Mouse (Mus musculus) kidney, postnatal 0 days (tissue): ENCODE measurements around the gene Coro1c. TPM values are rescaled to one million over a fixed set of nuclear protein-coding genes. Genes with fewer than 3 reads are reported as not detected.

Experiments
- ATAC-seq: fragments of 200-750 bp; cut with Nextera tagmentation; replicated peaks from 2 replicates; pipeline ENCODE4 v1.8.0; 2017; ENCODE audit warnings: low read depth, moderate number of reproducible peaks, moderate TSS enrichment, moderate library complexity; ENCODE audit not compliant: low FRiP score
- DNase-seq: peaks from one replicate; pipeline ENCODE4 v3.0.0-alpha.2; 2016; ENCODE audit warnings: low spot score
- H3K27ac ChIP-seq: fragments of 300-500 bp; sonication (generic); 2 replicates; pipeline ENCODE4 v1.5.1; 2014; ENCODE audit warnings: mild to moderate bottlenecking
- H3K27me3 ChIP-seq: fragments of 300-500 bp; sonication (generic); 2 replicates; pipeline ENCODE4 v1.6.1; 2014; ENCODE audit warnings: low read length, mixed read lengths; ENCODE audit not compliant: insufficient read depth
- H3K36me3 ChIP-seq: fragments of 300-500 bp; sonication (generic); 2 replicates; pipeline ENCODE4 v1.6.1; 2014; ENCODE audit warnings: low read length, mixed read lengths; ENCODE audit not compliant: insufficient read depth
- H3K4me1 ChIP-seq: fragments of 300-500 bp; sonication (generic); replicated peaks from 2 replicates; pipeline ENCODE4 v1.6.1; 2014; ENCODE audit warnings: antibody characterized with exemption, low read length, mixed read lengths; ENCODE audit not compliant: insufficient read depth
- H3K4me2 ChIP-seq: fragments of 300-500 bp; sonication (generic); 2 replicates; pipeline ENCODE4 v1.6.1; 2014; ENCODE audit warnings: mild to moderate bottlenecking, low read length, moderate library complexity, mixed read lengths
- H3K4me3 ChIP-seq: fragments of 300-500 bp; sonication (generic); replicated peaks from 2 replicates; pipeline ENCODE4 v1.5.1; 2014; ENCODE audit warnings: low read depth, low read length
- H3K9ac ChIP-seq: fragments of 300-500 bp; sonication (generic); 2 replicates; pipeline ENCODE4 v1.6.1; 2014; ENCODE audit warnings: low read depth, low read length
- H3K9me3 ChIP-seq: fragments of 300-500 bp; sonication (generic); replicated peaks from 2 replicates; pipeline ENCODE4 v1.6.1; 2016; ENCODE audit warnings: low read length, inconsistent platforms, mixed read lengths
- CTCF ChIP-seq: IDR thresholded peaks from 2 replicates; pipeline ENCODE4 v1.5.1; 2016; ENCODE audit warnings: antibody characterized with exemption, low read depth, mild to moderate bottlenecking, moderate library complexity
- WGBS: fragments of 180-500 bp; shearing (Covaris S2); extraction: QIAGEN DNeasy Blood & Tissue Kit; methylation state at CpG from one replicate; pipeline ENCODE4 v1.1.7; 2014; 5-methylcytosine and 5-hydroxymethylcytosine counted together
- polyA plus RNA-seq: library from polyadenylated mRNA; unstranded; fragments of >200 nt; fragmentation: Nextera tagmentation; extraction: Ambion mirVana; gene quantifications from 2 replicates; pipeline ENCODE4 v1.2.1, GENCODE M21; 2015

Gene Coro1c
- polyA plus RNA-seq, 1 experiment from 2014 or later: 69.5 TPM

DNA sequence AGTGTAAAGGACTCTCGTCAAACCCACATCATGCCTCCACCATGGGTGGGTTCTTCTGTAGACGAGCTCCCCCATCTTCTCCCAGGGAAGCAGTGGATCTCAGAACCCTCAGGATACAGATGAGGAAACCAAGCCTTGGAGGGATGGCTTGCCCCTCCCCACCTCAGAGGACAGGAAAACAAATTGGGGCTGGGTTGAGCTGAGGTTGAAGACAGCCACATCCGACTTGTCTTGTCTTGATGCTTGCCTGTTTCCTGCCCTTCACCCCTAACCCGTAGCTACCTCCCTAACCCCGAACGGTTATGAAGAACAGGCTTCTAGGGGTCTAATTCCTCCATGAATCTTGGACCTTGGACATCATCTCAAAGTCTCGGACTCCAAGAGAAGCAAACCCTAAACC, 83.0 kb downstream of the Coro1c start:
- no peak overlapping the region for H3K9ac ChIP-seq
- H3K27ac ChIP-seq: no peak overlapping the region
- H3K4me3 ChIP-seq: no peak overlapping the region
- no peak for DNase-seq
- no peak for ATAC-seq
- no peaks in the 10 kb centered on the region for H3K36me3 ChIP-seq
- no peak overlapping the region for H3K4me2 ChIP-seq
- no peak for TF ChIP-seq CTCF
- H3K27me3 ChIP-seq: no peaks in the 10 kb centered on the region
- no peaks in the 10 kb centered on the region for H3K4me1 ChIP-seq
- H3K9me3 ChIP-seq: no peaks in the 10 kb centered on the region
- 78% methylated on average over 7 of the region's 7 CpGs for WGBS

DNA sequence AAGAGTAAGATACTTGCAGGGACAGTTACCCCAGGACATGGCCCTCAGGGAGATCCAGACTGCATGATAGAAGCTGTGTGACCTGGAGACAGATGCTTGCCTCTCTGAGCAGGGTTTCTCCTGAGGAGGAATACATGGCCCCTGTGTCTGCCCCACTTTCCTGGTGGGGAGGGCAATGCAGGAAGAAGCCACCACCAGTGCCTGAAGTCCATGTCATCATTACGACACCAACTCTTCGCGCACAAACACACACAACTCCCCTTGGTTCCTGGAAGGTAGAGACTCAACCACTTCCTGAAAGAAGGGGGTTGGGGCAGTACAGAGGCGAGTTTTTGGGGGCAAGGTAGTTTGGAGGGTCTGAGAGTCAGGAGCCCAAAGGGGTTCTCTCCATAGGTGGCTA, 84.3 kb downstream of the Coro1c start:
- Histone ChIP-seq H3K27ac (no peak overlapping the region), H3K9ac (no peak overlapping the region), H3K36me3 (no peaks in the 10 kb centered on the region), H3K27me3 (no peaks in the 10 kb centered on the region), H3K9me3 (no peaks in the 10 kb centered on the region), H3K4me2 (no peak overlapping the region), H3K4me3 (no peak overlapping the region), H3K4me1 (no peaks in the 10 kb centered on the region)
- WGBS: 87% methylated on average over 4 of the region's 4 CpGs
- no peak for TF ChIP-seq CTCF
- ATAC-seq: no peak
- DNase-seq: no peak

DNA sequence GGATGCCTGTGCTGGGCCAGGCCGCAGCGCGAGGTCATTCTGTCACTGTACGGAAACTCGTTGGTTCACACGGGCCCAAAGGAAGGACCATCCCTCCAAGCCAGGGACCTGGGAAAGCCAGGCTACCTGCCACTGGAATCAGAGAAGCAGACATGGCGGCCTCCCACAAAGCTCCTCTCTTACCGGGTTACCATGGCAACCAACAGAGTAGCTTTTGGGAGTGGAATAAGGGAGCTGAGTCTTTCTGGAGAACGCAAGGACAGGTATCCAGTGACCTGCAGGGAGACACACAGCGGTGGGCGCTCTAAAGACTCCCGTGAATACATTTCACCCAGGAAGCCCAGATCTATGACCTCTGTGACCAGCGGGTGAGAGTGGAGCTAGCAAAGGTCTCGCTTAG, 90.0 kb downstream of the Coro1c start:
- Histone ChIP-seq H3K9me3 (no peaks in the 10 kb centered on the region), H3K4me3 (no peak overlapping the region), H3K4me1 (no peaks in the 10 kb centered on the region), H3K27me3 (0 out of 2 replicates have a peak, but pooled peaks cover 3% of the 10 kb centered on the region), H3K9ac (no peak overlapping the region), H3K27ac (no peak overlapping the region), H3K4me2 (no peak overlapping the region), H3K36me3 (no peaks in the 10 kb centered on the region)
- no peak for DNase-seq
- no peak for TF ChIP-seq CTCF
- 52% methylated on average over 14 of the region's 14 CpGs for WGBS
- ATAC-seq: no peak

DNA sequence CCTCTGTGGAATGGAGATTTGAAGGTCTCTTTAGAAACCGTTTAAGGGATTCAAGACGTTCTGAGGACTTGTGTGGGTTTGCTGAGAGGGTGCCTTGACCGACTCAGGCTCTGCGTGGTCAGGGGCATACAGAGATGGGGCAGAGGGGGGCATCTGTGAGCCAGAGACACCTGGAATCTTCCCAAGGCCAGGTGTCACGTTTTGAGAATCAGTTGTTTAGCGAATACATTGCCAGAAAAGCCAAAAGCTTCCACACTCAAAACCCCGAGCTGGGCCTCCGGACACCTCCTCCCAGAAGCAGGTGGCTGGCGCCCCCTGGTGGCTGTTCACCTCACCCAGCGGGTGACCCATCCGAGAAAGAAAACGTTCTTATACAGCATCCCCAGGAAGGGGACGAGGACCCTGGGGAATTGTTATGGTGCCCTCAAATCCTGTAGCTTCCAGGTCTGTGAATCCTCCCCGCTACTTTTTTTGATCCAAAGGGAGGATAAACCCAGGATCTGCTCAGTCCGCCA, 92.9 kb downstream of the Coro1c start:
- WGBS: 11% methylated on average over 14 of the region's 15 CpGs
- no peak overlapping the region for H3K4me3 ChIP-seq
- H3K4me2 ChIP-seq: no peak overlapping the region

DNA sequence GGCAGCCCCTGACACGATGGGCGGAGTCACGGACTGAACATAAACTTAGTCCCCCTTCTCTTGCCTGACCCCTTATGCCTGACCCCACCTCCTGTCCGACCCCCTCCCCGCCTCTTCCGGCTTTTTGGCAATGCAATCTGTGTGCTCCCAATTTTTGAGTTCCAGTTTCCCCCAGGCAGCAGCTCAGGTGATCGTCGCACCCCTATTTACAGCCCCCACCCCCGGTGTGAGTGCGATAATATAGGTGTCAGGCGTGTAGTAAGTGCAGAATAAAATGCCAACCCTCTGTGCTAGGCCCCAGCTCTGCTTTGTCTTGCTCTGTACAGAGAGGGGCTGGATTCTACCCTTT, 93.5 kb downstream of the Coro1c start:
- no peak overlapping the region for H3K27ac ChIP-seq
- no peak overlapping the region for H3K4me3 ChIP-seq
- H3K9me3 ChIP-seq: no peaks in the 10 kb centered on the region
- ATAC-seq: no peak
- H3K27me3 ChIP-seq: 0 out of 2 replicates have a peak, but pooled peaks cover 3% of the 10 kb centered on the region
- no peaks in the 10 kb centered on the region for H3K4me1 ChIP-seq
- no peak overlapping the region for H3K4me2 ChIP-seq
- no peaks in the 10 kb centered on the region for H3K36me3 ChIP-seq
- 53% methylated on average over 11 of the region's 11 CpGs for WGBS
- no peak overlapping the region for H3K9ac ChIP-seq
- DNase-seq: no peak
- TF ChIP-seq CTCF: no peak

More for the DNA sequence above, 92.9 kb downstream of the Coro1c start:
- ATAC-seq (no peak), DNase-seq (peak; percentile 88)
- Histone ChIP-seq H3K27ac (no peak overlapping the region), H3K4me1 (no peaks in the 10 kb centered on the region), H3K27me3 (0 out of 2 replicates have a peak, but pooled peaks cover 3% of the 10 kb centered on the region), H3K36me3 (no peaks in the 10 kb centered on the region), H3K9ac (no peak overlapping the region), H3K9me3 (no peaks in the 10 kb centered on the region)
- TF ChIP-seq CTCF: peak; percentile 92

DNA sequence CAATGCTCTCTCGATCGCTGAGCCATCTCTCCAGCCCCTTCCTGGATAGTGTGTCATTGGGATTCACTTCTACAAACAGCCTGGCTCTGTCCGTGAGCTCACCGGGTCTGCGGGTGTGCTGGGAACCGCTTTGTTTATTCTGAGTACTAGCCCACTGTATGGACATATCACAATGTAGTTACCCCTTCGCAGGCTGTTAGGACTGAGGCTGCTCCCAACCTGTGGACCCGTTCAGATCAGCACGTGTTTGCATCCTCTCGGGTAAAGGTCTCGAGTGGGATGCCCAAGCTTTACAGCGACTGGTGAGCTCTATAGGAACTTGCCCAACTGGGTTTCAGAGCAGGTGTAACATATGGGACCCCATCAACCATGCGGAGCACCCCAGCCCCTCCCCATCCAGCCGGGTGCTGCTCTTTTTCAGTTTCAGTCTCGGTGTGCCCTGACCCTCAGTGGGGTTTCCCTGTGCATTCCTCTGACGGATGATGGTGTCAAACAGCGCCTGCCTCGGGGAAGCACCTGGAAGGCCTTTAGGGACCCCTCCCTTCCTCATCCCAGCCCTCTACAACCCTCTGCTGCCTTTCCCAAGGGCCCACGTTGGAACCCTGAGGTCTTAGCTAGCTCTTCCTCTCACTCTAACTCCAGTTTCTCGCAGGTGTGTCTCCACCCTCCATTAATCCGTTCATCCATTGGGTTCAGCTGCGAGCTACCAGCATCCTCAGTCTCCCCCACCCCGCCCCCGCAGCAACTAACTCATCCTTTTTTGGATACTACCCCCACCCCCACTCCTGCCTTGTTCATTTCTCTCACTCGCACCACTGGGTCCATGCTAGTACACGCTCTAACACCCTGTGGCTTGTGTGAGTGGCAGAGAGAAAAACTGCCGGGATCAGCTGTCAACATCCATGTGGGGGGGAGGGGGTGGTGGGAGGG, 94.2 kb downstream of the Coro1c start:
- no peaks in the 10 kb centered on the region for H3K36me3 ChIP-seq
- ATAC-seq (no peak), DNase-seq (no peak)
- H3K4me3 ChIP-seq: no peak overlapping the region
- H3K27me3 ChIP-seq: 0 out of 2 replicates have a peak, but pooled peaks cover 3% of the 10 kb centered on the region
- no peaks in the 10 kb centered on the region for H3K4me1 ChIP-seq
- no peak for TF ChIP-seq CTCF
- H3K27ac ChIP-seq: no peak overlapping the region
- no peaks in the 10 kb centered on the region for H3K9me3 ChIP-seq
- H3K9ac ChIP-seq: no peak overlapping the region
- no peak overlapping the region for H3K4me2 ChIP-seq
- WGBS: 30% methylated on average over 27 of the region's 27 CpGs
